Mouse (Mus musculus) natural killer cell, adult 2 months (primary cell): Measurements from ENCODE around the gene Gm17409.

Experiments used
- DNase-seq, 2 experiments: peaks; one replicate each; pipeline ENCODE4 v3.0.0; 2022; ENCODE audit warnings: low spot score in 2 of 2

The Gm17409 gene

GRCm38 (mm10) chr2:58484284-58484965 lies 14.5 kb downstream of the Gm17409 start:
- no peak for DNase-seq

GRCm38 (mm10) chr2:58485152-58485551 lies 15.2 kb downstream of the Gm17409 start:
- DNase-seq: no peak

- no peak for DNase-seq
Observed at GRCm38 (mm10) chr2:58485683-58486082, 15.8 kb downstream of the Gm17409 start.

- DNase-seq: no peak
Observed at GRCm38 (mm10) chr2:58486441-58487278, 16.7 kb downstream of the Gm17409 start.

GRCm38 (mm10) chr2:58487279-58487560 lies 17.3 kb downstream of the Gm17409 start:
- no peak for DNase-seq

GRCm38 (mm10) chr2:58488404-58488803 lies 18.5 kb downstream of the Gm17409 start:
- no peak for DNase-seq

GRCm38 (mm10) chr2:58489275-58489674 lies 19.4 kb downstream of the Gm17409 start:
- DNase-seq: no peak

- no peak for DNase-seq
Observed at GRCm38 (mm10) chr2:58493685-58494635, 24.0 kb downstream of the Gm17409 start.

GRCm38 (mm10) chr2:58495271-58495670 lies 25.4 kb downstream of the Gm17409 start:
- DNase-seq: no peak

- DNase-seq: no peak
Observed at GRCm38 (mm10) chr2:58496647-58497410, 26.9 kb downstream of the Gm17409 start.

- no peak for DNase-seq
Observed at GRCm38 (mm10) chr2:58505306-58506090, 35.6 kb downstream of the Gm17409 start.

- no peak for DNase-seq
Observed at GRCm38 (mm10) chr2:58510192-58510591, 40.3 kb downstream of the Gm17409 start.

- no peak for DNase-seq
Observed at GRCm38 (mm10) chr2:58513212-58513611, 43.3 kb downstream of the Gm17409 start.

- DNase-seq: no peak
Observed at GRCm38 (mm10) chr2:58514489-58514888, 44.6 kb downstream of the Gm17409 start.

- DNase-seq: no peak
Observed at GRCm38 (mm10) chr2:58516000-58516399, 46.1 kb downstream of the Gm17409 start.

GRCm38 (mm10) chr2:58516920-58517319 lies 47.0 kb downstream of the Gm17409 start:
- DNase-seq: no peak

- DNase-seq: no peak
Observed at GRCm38 (mm10) chr2:58518517-58518916, 48.6 kb downstream of the Gm17409 start.
